Comparison of ENCODE assay signal across 19 mouse cellular contexts in the genomic region with DNA sequence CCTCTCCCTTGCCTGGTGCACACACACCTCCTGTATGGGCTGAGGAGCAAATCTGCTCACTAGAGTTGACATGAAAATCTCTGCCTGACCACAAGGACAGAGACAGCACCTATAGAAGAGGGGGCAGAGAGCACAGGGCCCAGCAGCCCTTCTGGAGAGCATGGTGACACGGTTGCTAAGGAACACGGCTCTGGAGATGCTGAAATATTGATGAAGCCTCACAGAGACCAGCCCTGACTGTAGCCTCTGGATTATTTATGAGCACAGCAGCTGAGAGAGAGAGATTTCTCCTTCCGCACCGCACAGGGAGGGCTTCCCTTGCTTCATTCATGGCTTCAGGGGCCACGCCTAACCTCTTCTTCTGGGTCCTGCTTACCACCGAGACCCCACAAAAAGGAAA. TPM values are rescaled to one million over a fixed set of nuclear protein-coding genes. Genes with fewer than 3 reads are reported as not detected.
DNase-seq lines count a peak whose midpoint lies in the region; ATAC-seq and TF ChIP-seq lines count a peak whose summit lies in the region.
"Had no signal": no experiment of that assay in that cellular context is flagged by ENCODE, and none has a peak within 500 bp of the region (broad histone marks: within the 10 kb centered on the region; RNA-seq: fewer than 3 reads in every experiment).

No protein-coding gene starts in this region.

- no peak overlapping the region for H3K9ac ChIP-seq in hindbrain, embryonic 12.5 days
- H3K9ac ChIP-seq in midbrain, embryonic 11.5 days (ENCODE audit: low read length) = no peak overlapping the region
- no peak overlapping the region; the same call in 1 of the 2 replicates for H3K9ac ChIP-seq in neural tube, embryonic 13.5 days
- H3K9ac ChIP-seq: embryonic facial prominence, embryonic 15.5 days had no signal

- peaks cover 20% of the 10 kb centered on the region for H3K36me3 ChIP-seq in hindbrain, embryonic 12.5 days
- no peaks in the 10 kb centered on the region for H3K36me3 ChIP-seq in midbrain, embryonic 11.5 days (ENCODE audit: control insufficient read depth, insufficient read depth, low read length)
- peaks cover 35% of the 10 kb centered on the region for H3K36me3 ChIP-seq in neural tube, embryonic 13.5 days

- H3K4me3 ChIP-seq in hindbrain, embryonic 12.5 days = no peak overlapping the region
- no peak overlapping the region for H3K4me3 ChIP-seq in midbrain, embryonic 11.5 days (ENCODE audit: low read depth, low read length)
- no peak overlapping the region for H3K4me3 ChIP-seq in neural tube, embryonic 13.5 days
- H3K4me3 ChIP-seq: embryonic facial prominence, embryonic 15.5 days had no signal

- no peak for TF ChIP-seq CTCF in brain, embryonic 14.5 days (IDR thresholded peaks at IDR 0.05; ENCODE audit: borderline replicate concordance, extremely low read depth, insufficient read depth, insufficient read length)

- no peaks in the 10 kb centered on the region for H3K27me3 ChIP-seq in hindbrain, embryonic 12.5 days
- H3K27me3 ChIP-seq in midbrain, embryonic 11.5 days (ENCODE audit: control insufficient read depth, insufficient read depth, low read length) = no peaks in the 10 kb centered on the region
- H3K27me3 ChIP-seq in neural tube, embryonic 13.5 days = no peaks in the 10 kb centered on the region
- H3K27me3 ChIP-seq: embryonic facial prominence, embryonic 15.5 days; Patski had no signal

- ATAC-seq in hindbrain, embryonic 12.5 days (ENCODE audit: low FRiP score) = peak; percentile 56
- peak; percentile 27; the same call in 1 of the 2 replicates for ATAC-seq in midbrain, embryonic 11.5 days (ENCODE audit: low FRiP score)
- peak; percentile 49; the same call in 1 of the 2 replicates for ATAC-seq in neural tube, embryonic 13.5 days (ENCODE audit: low read depth)
- ATAC-seq: activated CD4-positive, CD25-positive, alpha-beta regulatory T cell, adult 4 months; inflammation-experienced regulatory T-cells, adult 6 months; Patski had no signal

- TF ChIP-seq POLR2A in brain, embryonic 14.5 days (IDR thresholded peaks at IDR 0.05; ENCODE audit: borderline replicate concordance, extremely low read depth, insufficient read depth, insufficient read length, poor library complexity, severe bottlenecking) = no peak

- H3K4me1 ChIP-seq in hindbrain, embryonic 12.5 days = peaks cover 27% of the 10 kb centered on the region
- H3K4me1 ChIP-seq in midbrain, embryonic 11.5 days (ENCODE audit: control insufficient read depth, insufficient read depth, low read length) = no peaks in the 10 kb centered on the region; the same call in 1 of the 2 replicates
- peaks cover 42% of the 10 kb centered on the region for H3K4me1 ChIP-seq in neural tube, embryonic 13.5 days (replicated peaks)

- no peaks in the 10 kb centered on the region for H3K9me3 ChIP-seq in hindbrain, embryonic 12.5 days (replicated peaks)
- no peaks in the 10 kb centered on the region for H3K9me3 ChIP-seq in midbrain, embryonic 11.5 days (ENCODE audit: control insufficient read depth, low read length)
- no peaks in the 10 kb centered on the region for H3K9me3 ChIP-seq in neural tube, embryonic 13.5 days
- H3K9me3 ChIP-seq: embryonic facial prominence, embryonic 15.5 days had no signal

- peak; percentile 50 for DNase-seq in brain, embryonic 14.5 days (ENCODE audit: low read depth)
- DNase-seq in midbrain, embryonic 11.5 days (ENCODE audit: low spot score, missing footprints) = no peak
- no peak for DNase-seq in kidney, postnatal 10 days
- no peak for DNase-seq in urinary bladder, postnatal 36 days (ENCODE audit: low spot score in 2 of 2)
- no peak for DNase-seq in spleen, postnatal 10 days (ENCODE audit: low spot score in 2 of 2)
- DNase-seq: adrenal gland, postnatal 14 days; cerebellum, adult 9-10 months; gastrocnemius, postnatal 25 days; layer of hippocampus, postnatal 36 days; lung, adult 2 months; lung, postnatal 36 days; thymus, postnatal 4 days had no signal

- peak overlapping the region; percentile 66 for H3K27ac ChIP-seq in hindbrain, embryonic 12.5 days
- 0 out of 2 replicates have a peak overlapping the region, but pooled peaks have one; percentile 10 for H3K27ac ChIP-seq in midbrain, embryonic 11.5 days (ENCODE audit: low read depth, low read length)
- peak overlapping the region; percentile 88 for H3K27ac ChIP-seq in neural tube, embryonic 13.5 days (replicated peaks)
- H3K27ac ChIP-seq: embryonic facial prominence, embryonic 15.5 days; stomach, postnatal 0 days had no signal

- WGBS in hindbrain, embryonic 12.5 days = 79% methylated on average over 6 of the region's 6 CpGs
- WGBS in midbrain, embryonic 11.5 days = 83% methylated on average over 6 of the region's 6 CpGs
- 48% methylated on average over 6 of the region's 6 CpGs for WGBS in neural tube, embryonic 13.5 days

- H3K4me2 ChIP-seq in hindbrain, embryonic 12.5 days (replicated peaks) = no peak overlapping the region
- no peak overlapping the region for H3K4me2 ChIP-seq in midbrain, embryonic 11.5 days
- peak overlapping the region; percentile 26 for H3K4me2 ChIP-seq in neural tube, embryonic 13.5 days
- H3K4me2 ChIP-seq: embryonic facial prominence, embryonic 15.5 days had no signal

RNA-seq across cellular contexts. Expression of a gene that starts 27.3 kb away (rescaled TPM):
- polyA plus RNA-seq in brain, embryonic 14.5 days (2012; rRNA removed) = 52.4 and 63.2 TPM in 2 replicates
- 15.8 and 16.1 TPM in 2 replicates for polyA plus RNA-seq in hindbrain, embryonic 12.5 days (2016; fragmentation: Nextera tagmentation; extraction: Ambion mirVana)
- polyA plus RNA-seq in midbrain, embryonic 11.5 days (2014; fragmentation: Nextera tagmentation; extraction: Ambion mirVana) = 5.8 and 6.8 TPM in 2 replicates
- polyA plus RNA-seq in neural tube, embryonic 13.5 days (2015; fragmentation: Nextera tagmentation; extraction: Ambion mirVana) = 17.1 and 19.7 TPM in 2 replicates

RNA-seq across cellular contexts. Expression of a gene that starts 28.3 kb away (rescaled TPM):
- 20.5 and 25.0 TPM in 2 replicates for polyA plus RNA-seq in brain, embryonic 14.5 days (2012; rRNA removed)
- 33.0 and 37.4 TPM in 2 replicates for polyA plus RNA-seq in hindbrain, embryonic 12.5 days (2016; fragmentation: Nextera tagmentation; extraction: Ambion mirVana)
- polyA plus RNA-seq in midbrain, embryonic 11.5 days (2014; fragmentation: Nextera tagmentation; extraction: Ambion mirVana) = 48.9 and 51.3 TPM in 2 replicates
- 30.2 and 31.9 TPM in 2 replicates for polyA plus RNA-seq in neural tube, embryonic 13.5 days (2015; fragmentation: Nextera tagmentation; extraction: Ambion mirVana)

RNA-seq across cellular contexts. Expression of a gene that starts 38.9 kb away (rescaled TPM):
- 21.5 and 33.4 TPM in 2 replicates for polyA plus RNA-seq in brain, embryonic 14.5 days (2012; rRNA removed)
- polyA plus RNA-seq in hindbrain, embryonic 12.5 days (2016; fragmentation: Nextera tagmentation; extraction: Ambion mirVana) = 8.3 and 8.4 TPM in 2 replicates
- polyA plus RNA-seq in midbrain, embryonic 11.5 days (2014; fragmentation: Nextera tagmentation; extraction: Ambion mirVana) = 3.7 and 4.5 TPM in 2 replicates
- polyA plus RNA-seq in neural tube, embryonic 13.5 days (2015; fragmentation: Nextera tagmentation; extraction: Ambion mirVana) = 8.4 and 8.9 TPM in 2 replicates

RNA-seq across cellular contexts. Expression of a gene that starts 56.0 kb away (rescaled TPM):
- 35.0 and 39.3 TPM in 2 replicates for polyA plus RNA-seq in brain, embryonic 14.5 days (2012; rRNA removed)
- 23.5 and 23.6 TPM in 2 replicates for polyA plus RNA-seq in hindbrain, embryonic 12.5 days (2016; fragmentation: Nextera tagmentation; extraction: Ambion mirVana)
- 16.0 and 17.9 TPM in 2 replicates for polyA plus RNA-seq in midbrain, embryonic 11.5 days (2014; fragmentation: Nextera tagmentation; extraction: Ambion mirVana)
- polyA plus RNA-seq in neural tube, embryonic 13.5 days (2015; fragmentation: Nextera tagmentation; extraction: Ambion mirVana) = 17.4 and 19.1 TPM in 2 replicates

RNA-seq across cellular contexts. Expression of a gene that starts 56.1 kb away (rescaled TPM):
- 23.3 and 33.0 TPM in 2 replicates for polyA plus RNA-seq in brain, embryonic 14.5 days (2012; rRNA removed)
- 30.2 and 34.3 TPM in 2 replicates for polyA plus RNA-seq in hindbrain, embryonic 12.5 days (2016; fragmentation: Nextera tagmentation; extraction: Ambion mirVana)
- polyA plus RNA-seq in midbrain, embryonic 11.5 days (2014; fragmentation: Nextera tagmentation; extraction: Ambion mirVana) = 25.9 and 29.7 TPM in 2 replicates
- polyA plus RNA-seq in neural tube, embryonic 13.5 days (2015; fragmentation: Nextera tagmentation; extraction: Ambion mirVana) = 34.9 and 36.5 TPM in 2 replicates

Comparison
In these comparisons a context has a peak if more than half of its experiments do, and no peak if none do; other contexts are left out.
1. H3K27ac ChIP-seq: peak in every context shown above with its lines; median percentile 88 in neural tube, embryonic 13.5 days; 66 in hindbrain, embryonic 12.5 days; 10 in midbrain, embryonic 11.5 days.